Mouse (Mus musculus) midbrain, embryonic 10.5 days (tissue): ENCODE results near the gene Klk14. TPM values are rescaled to one million over a fixed set of nuclear protein-coding genes. Genes with fewer than 3 reads are reported as not detected.
"Not testable (repeated sequence)": the region's sequence is repeated elsewhere in the genome, so short reads cannot be mapped to it uniquely, and the experiment has no call there.

Source experiments
- DNase-seq: peaks from one replicate; pipeline ENCODE4 v3.0.0-alpha.2; 2017; ENCODE audit warnings: low spot score
- H3K27ac ChIP-seq: fragments of 300-500 bp; sonication (generic); replicated peaks from 2 replicates; pipeline ENCODE4 v1.5.1; 2016; ENCODE audit warnings: mild to moderate bottlenecking
- H3K27me3 ChIP-seq: fragments of 300-500 bp; sonication (generic); 2 replicates; pipeline ENCODE4 v1.6.1; 2016; ENCODE audit warnings: low read depth, mild to moderate bottlenecking; ENCODE audit not compliant: poor library complexity, severe bottlenecking
- H3K36me3 ChIP-seq: fragments of 300-500 bp; sonication (generic); 2 replicates; pipeline ENCODE4 v1.6.1; 2016; ENCODE audit warnings: mild to moderate bottlenecking, moderate library complexity
- H3K4me1 ChIP-seq: fragments of 300-500 bp; sonication (generic); 2 replicates; pipeline ENCODE4 v1.6.1; 2016
- H3K4me3 ChIP-seq: fragments of 300-500 bp; sonication (generic); 2 replicates; pipeline ENCODE4 v1.5.1; 2016; ENCODE audit warnings: mild to moderate bottlenecking, moderate library complexity
- H3K9me3 ChIP-seq: fragments of 300-500 bp; sonication (generic); replicated peaks from 2 replicates; pipeline ENCODE4 v1.6.1; 2016; ENCODE audit warnings: mild to moderate bottlenecking
- WGBS: fragments of 180-500 bp; shearing (Covaris S2); methylation state at CpG from one replicate; pipeline ENCODE4 v1.1.7; 2016; 5-methylcytosine and 5-hydroxymethylcytosine counted together
- polyA plus RNA-seq: library from polyadenylated mRNA; unstranded; fragments of >200 nt; fragmentation: Nextera tagmentation; extraction: Ambion mirVana; gene quantifications from 2 replicates; pipeline ENCODE4 v1.2.1, GENCODE M21; 2016

The Klk14 gene
- polyA plus RNA-seq, 1 experiment from 2014 or later = not detected

- Histone ChIP-seq H3K9me3 (peaks cover 8% of the 10 kb centered on the region; the same call in 1 of the 2 replicates), H3K27me3 (no peaks in the 10 kb centered on the region), H3K4me1 (peaks cover 14% of the 10 kb centered on the region), H3K4me3 (peak overlapping the region; percentile 73), H3K27ac (peak overlapping the region; percentile 88), H3K36me3 (peaks cover 37% of the 10 kb centered on the region)
- peak; percentile 33 for DNase-seq
- 20% methylated on average over 10 of the region's 10 CpGs for WGBS
Measured at GRCm38 (mm10) chr7:43672581-43673260, 17.5 kb upstream of the Klk14 start.

DNA sequence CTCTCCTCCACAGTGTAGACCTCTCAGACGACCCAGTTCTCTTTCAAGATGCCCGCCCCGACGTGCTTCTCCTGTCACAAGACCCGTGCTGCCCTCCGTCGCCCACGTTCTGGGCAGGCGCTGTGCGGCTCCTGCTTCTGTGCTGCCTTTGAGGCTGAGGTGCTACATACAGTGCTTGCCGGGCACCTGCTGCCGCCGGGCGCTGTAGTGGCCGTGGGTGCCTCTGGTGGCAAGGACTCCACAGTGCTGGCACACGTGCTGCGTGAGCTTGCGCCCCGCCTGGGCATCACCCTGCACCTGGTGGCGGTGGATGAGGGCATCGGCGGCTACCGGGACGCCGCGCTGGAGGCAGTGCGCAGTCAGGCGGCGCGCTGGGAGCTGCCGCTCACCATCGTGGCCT, 15.1 kb upstream of the Klk14 start:
- 90% methylated on average over 32 of the region's 32 CpGs for WGBS
- DNase-seq = no peak
- Histone ChIP-seq H3K36me3 (peaks cover 46% of the 10 kb centered on the region), H3K9me3 (peaks cover 11% of the 10 kb centered on the region; the same call in 1 of the 2 replicates), H3K27ac (no peak overlapping the region), H3K27me3 (no peaks in the 10 kb centered on the region), H3K4me1 (peaks cover 14% of the 10 kb centered on the region), H3K4me3 (no peak overlapping the region)

DNA sequence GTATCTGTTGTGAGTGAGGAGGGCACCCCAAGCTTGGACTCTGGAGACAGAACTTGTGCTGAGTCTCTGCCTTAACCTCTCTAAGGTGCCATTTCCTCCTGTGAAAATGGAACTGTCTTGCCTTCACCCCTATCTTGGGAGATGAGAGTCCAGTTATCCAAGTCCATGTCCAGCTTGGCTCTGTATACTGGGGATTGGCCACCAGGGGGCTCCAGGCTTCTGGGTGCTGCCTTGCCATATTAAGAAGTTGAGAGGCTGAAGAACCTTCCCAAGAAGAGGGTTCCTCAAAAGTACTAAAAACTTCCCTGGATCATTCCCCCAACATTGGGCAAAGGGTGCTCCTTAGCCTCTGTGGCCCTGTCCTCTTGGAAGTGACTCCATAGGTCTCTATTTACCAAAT, 11.7 kb upstream of the Klk14 start:
- no peak overlapping the region for H3K4me3 ChIP-seq
- peaks cover 46% of the 10 kb centered on the region for H3K36me3 ChIP-seq
- no peak overlapping the region for H3K27ac ChIP-seq
- DNase-seq = peak; percentile 40
- no peaks in the 10 kb centered on the region for H3K27me3 ChIP-seq
- H3K4me1 ChIP-seq = no peaks in the 10 kb centered on the region
- peaks cover 11% of the 10 kb centered on the region; the same call in 1 of the 2 replicates for H3K9me3 ChIP-seq

DNA sequence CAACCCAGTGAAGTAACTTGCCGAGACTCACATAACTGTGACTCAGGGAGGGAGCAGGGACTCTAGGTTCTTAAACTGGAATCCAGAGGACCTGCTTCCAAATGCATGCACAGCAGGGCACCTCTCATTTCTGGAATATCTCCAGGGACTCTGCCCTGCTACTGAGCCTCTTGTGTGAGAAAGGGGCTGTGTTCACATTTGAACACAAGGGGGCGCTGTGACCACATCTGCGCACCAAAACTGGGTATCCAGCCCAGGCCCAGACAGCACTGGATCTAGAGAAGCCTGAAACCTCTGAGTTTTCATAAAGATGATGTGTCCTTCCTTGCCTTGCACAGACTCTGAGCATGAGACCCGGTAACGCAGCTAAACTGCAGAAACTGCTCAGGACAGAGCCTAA, 9.3 kb upstream of the Klk14 start:
- H3K36me3 ChIP-seq = peaks cover 26% of the 10 kb centered on the region
- H3K4me3 ChIP-seq = no peak overlapping the region
- H3K27me3 ChIP-seq = no peaks in the 10 kb centered on the region
- H3K4me1 ChIP-seq = peaks cover 4% of the 10 kb centered on the region; the same call in 1 of the 2 replicates
- peak; percentile 68 for DNase-seq
- no peak overlapping the region for H3K27ac ChIP-seq
- 17% methylated on average over 5 of the region's 5 CpGs for WGBS
- peaks cover 11% of the 10 kb centered on the region; the same call in 1 of the 2 replicates for H3K9me3 ChIP-seq

DNA sequence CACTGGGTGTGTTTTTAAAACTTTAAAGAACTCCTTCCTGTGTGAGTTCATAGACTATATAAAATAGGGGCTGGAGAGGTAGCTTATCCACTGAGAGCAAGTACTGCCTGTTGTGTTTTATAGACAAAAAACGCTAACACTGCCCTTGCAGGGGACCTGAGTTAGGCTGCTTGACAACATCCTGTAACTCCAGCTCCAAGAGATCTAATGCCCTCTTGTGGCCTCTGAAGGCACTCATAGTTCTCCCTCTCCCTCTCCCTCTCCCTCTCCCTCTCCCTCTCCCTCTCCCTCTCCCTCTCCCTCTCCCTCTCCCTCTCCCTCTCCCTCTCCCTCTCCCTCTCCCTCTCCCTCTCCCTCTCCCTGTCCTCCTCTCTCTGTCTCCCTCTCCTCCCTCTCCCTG, 7.7 kb upstream of the Klk14 start:
- DNase-seq, H3K4me3 ChIP-seq, H3K9me3 ChIP-seq, H3K27ac ChIP-seq, H3K4me1 ChIP-seq, H3K27me3 ChIP-seq: not testable (repeated sequence)
- 17% methylated on average over 1 of the region's 1 CpGs for WGBS
- H3K36me3 ChIP-seq = peaks cover 11% of the 10 kb centered on the region

DNA sequence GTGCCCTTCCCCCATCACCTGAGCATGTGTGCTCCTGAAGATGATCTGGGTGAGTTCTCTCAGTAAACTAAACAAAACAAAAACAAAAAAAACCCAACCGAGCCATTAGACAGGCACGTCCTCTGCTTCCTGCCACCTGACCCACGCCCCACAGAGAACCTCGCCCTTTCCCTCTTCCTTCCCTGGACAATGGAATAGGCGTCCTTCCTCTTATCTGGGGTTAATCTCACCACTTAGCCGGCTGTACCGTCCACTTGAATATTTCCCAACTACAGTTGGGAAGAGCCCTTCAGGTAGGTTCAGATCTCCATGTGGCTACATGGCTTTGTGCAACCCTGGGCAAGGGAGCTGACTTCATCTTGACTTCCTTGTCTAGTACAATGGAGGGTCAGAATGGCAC, 5.1 kb upstream of the Klk14 start:
- WGBS = 74% methylated on average over 7 of the region's 7 CpGs
- no peak for DNase-seq
- H3K9me3 ChIP-seq = no peaks in the 10 kb centered on the region
- H3K4me1 ChIP-seq = peaks cover 4% of the 10 kb centered on the region; the same call in 1 of the 2 replicates
- H3K27ac ChIP-seq = no peak overlapping the region
- H3K27me3 ChIP-seq = no peaks in the 10 kb centered on the region
- no peak overlapping the region for H3K4me3 ChIP-seq
- H3K36me3 ChIP-seq = no peaks in the 10 kb centered on the region

- H3K27me3 ChIP-seq = peaks cover 9% of the 10 kb centered on the region; the same call in 1 of the 2 replicates
- no peak overlapping the region for H3K27ac ChIP-seq
- H3K9me3 ChIP-seq = no peaks in the 10 kb centered on the region
- H3K36me3 ChIP-seq = no peaks in the 10 kb centered on the region
- no peak for DNase-seq
- H3K4me1 ChIP-seq = peaks cover 14% of the 10 kb centered on the region
- 87% methylated on average over 3 of the region's 3 CpGs for WGBS
- no peak overlapping the region for H3K4me3 ChIP-seq
Measured at GRCm38 (mm10) chr7:43710031-43710430, 19.8 kb downstream of the Klk14 start.

GRCm38 (mm10) chr7:43712267-43712666, 22.0 kb downstream of the Klk14 start, which contains the start of gene Klk13:
TSS of gene Klk13 (plus strand) at chr7:43712567.
- H3K27ac ChIP-seq = peak within 1 kb of the TSS; percentile 38
- no peaks in the 10 kb centered on the region for H3K9me3 ChIP-seq
- no peaks in the 10 kb centered on the region for H3K36me3 ChIP-seq
- H3K4me3 ChIP-seq = peak within 1 kb of the TSS; percentile 35
- 63% methylated on average over 4 of the region's 4 CpGs for WGBS
- DNase-seq = no peak
- peaks cover 14% of the 10 kb centered on the region for H3K4me1 ChIP-seq
- peaks cover 9% of the 10 kb centered on the region; the same call in 1 of the 2 replicates for H3K27me3 ChIP-seq

DNA sequence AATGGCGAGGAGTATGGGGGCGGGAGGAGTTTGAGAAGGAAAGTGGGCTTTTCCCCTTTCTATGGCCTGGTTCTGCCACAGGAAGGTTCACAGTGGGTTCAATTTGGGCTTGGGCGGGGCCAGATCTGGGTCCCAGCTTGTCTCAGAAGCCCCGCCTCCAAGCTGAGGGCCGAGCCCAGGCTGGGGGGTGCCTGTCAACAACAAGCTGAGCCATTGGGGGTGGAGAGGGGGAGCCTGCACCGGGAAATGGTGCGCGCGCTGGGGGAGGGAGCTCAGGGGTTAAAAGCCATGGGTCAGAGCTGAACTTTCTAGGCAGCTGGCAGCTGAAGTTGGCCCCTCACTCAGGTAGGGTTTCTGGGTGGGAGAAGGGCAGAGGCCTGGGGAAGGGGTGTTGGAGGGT, 22.7 kb downstream of the Klk14 start:
- Histone ChIP-seq H3K9me3 (no peaks in the 10 kb centered on the region), H3K27ac (peak overlapping the region; percentile 38; the same call in 1 of the 2 replicates), H3K4me1 (peaks cover 14% of the 10 kb centered on the region), H3K27me3 (peaks cover 9% of the 10 kb centered on the region; the same call in 1 of the 2 replicates), H3K36me3 (no peaks in the 10 kb centered on the region), H3K4me3 (peak overlapping the region; percentile 35)
- WGBS = 2% methylated on average over 9 of the region's 9 CpGs
- peak; percentile 13 for DNase-seq

DNA sequence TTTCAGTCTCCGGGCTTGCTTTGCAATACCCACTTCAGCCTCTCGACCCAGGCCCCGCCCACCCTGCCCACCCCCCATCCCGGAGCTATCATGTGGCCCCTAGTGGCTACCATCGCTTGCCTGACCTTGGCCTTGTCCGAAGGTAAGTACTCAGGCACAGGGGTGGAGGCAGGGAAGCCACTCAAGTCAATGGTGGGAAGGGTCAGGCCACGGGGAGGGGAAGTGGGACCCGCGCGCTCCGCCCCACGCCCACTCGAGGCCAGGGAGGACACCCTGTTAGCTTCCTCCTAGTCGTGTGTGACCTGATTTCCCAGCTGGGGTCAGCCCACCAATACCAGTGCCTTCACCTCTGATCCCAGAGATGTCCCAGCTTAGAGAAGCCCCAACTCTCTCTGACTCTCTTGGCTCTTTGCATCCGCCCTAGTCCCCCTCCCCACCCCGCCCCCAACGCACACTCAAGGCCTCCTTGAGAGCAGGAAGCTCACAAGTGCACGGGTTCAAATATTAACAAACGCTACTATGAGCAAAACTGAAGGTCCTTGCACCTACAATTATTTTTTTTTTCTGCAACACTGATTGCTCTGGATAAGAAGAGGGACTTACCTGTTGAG, 23.6 kb downstream of the Klk14 start:
- no peaks in the 10 kb centered on the region for H3K9me3 ChIP-seq
- WGBS = 7% methylated on average over 19 of the region's 19 CpGs
- peak overlapping the region; percentile 35 for H3K4me3 ChIP-seq
- H3K27ac ChIP-seq = no peak overlapping the region
- H3K36me3 ChIP-seq = no peaks in the 10 kb centered on the region
- peaks cover 14% of the 10 kb centered on the region for H3K4me1 ChIP-seq
- peak; percentile 12 for DNase-seq
- peaks cover 9% of the 10 kb centered on the region; the same call in 1 of the 2 replicates for H3K27me3 ChIP-seq

Other genes with a start within 250 kb of the Klk14 start
- not detected in 2 replicates for gene Cldnd2, start 249.6 kb upstream of the Klk14 start, polyA plus RNA-seq
- gene Etfb, start 246.3 kb upstream of the Klk14 start, polyA plus RNA-seq = 246 and 264 TPM in 2 replicates
- gene Gm45233, start 246.3 kb upstream of the Klk14 start, polyA plus RNA-seq = not detected in 2 replicates
- 2.2 and 3.6 TPM in 2 replicates for gene Vsig10l, start 227.3 kb upstream of the Klk14 start, polyA plus RNA-seq
- gene Iglon5, start 200.3 kb upstream of the Klk14 start, polyA plus RNA-seq = 0.70 and 2.0 TPM in 2 replicates
- gene 4931406B18Rik, start 184.5 kb upstream of the Klk14 start, polyA plus RNA-seq = not detected in 2 replicates
- 0.83 and 1.0 TPM in 2 replicates for gene Cd33, start 146.0 kb upstream of the Klk14 start, polyA plus RNA-seq
- 4.7 and 5.9 TPM in 2 replicates for gene Zfp658, start 128.2 kb upstream of the Klk14 start, polyA plus RNA-seq
- 14.6 and 16.6 TPM in 2 replicates for gene Zfp719, start 110.8 kb upstream of the Klk14 start, polyA plus RNA-seq
- 0.87 and 1.6 TPM in 2 replicates for gene Zfp819, start 83.2 kb upstream of the Klk14 start, polyA plus RNA-seq
- gene Ceacam18, start 55.7 kb upstream of the Klk14 start, polyA plus RNA-seq = not detected in 2 replicates
- gene Siglece, start 30.3 kb upstream of the Klk14 start, polyA plus RNA-seq = 0.16 and 0.66 TPM in 2 replicates
- gene Ctu1, start 18.4 kb upstream of the Klk14 start, polyA plus RNA-seq = 17.4 and 17.5 TPM in 2 replicates
- 0.21 and 0.33 TPM in 2 replicates for gene Klk13, start 22.1 kb downstream of the Klk14 start, polyA plus RNA-seq
- not detected in 2 replicates for gene Klk12, start 78.5 kb downstream of the Klk14 start, polyA plus RNA-seq
- not detected in 2 replicates for gene Klk11, start 84.2 kb downstream of the Klk14 start, polyA plus RNA-seq
- gene Klk10, start 90.6 kb downstream of the Klk14 start, polyA plus RNA-seq = 0.19 and 0.36 TPM in 2 replicates
- not detected in 2 replicates for gene Klk9, start 101.5 kb downstream of the Klk14 start, polyA plus RNA-seq
- gene Klk8, start 107.2 kb downstream of the Klk14 start, polyA plus RNA-seq = 9.5 and 10.0 TPM in 2 replicates
- gene Klk7, start 120.9 kb downstream of the Klk14 start, polyA plus RNA-seq = not detected in 2 replicates
- gene Klk6, start 134.1 kb downstream of the Klk14 start, polyA plus RNA-seq = not detected in 2 replicates
- 0.17 TPM in 1 of 2 replicates, not detected in the other for gene Klk5, start 151.6 kb downstream of the Klk14 start, polyA plus RNA-seq
- gene Klk4, start 190.7 kb downstream of the Klk14 start, polyA plus RNA-seq = not detected in 2 replicates
- not detected in 2 replicates for gene Klk15, start 243.3 kb downstream of the Klk14 start, polyA plus RNA-seq